Mouse (Mus musculus): ENCODE data around the gene Bcat2.

GRCm38 (mm10) chr7:45560843-45561623 lies 8.9 kb upstream of the Bcat2 start:
- peak; percentile 96 for TF ChIP-seq CTCF (IDR thresholded peaks at IDR 0.05)
- no peak for TF ChIP-seq EP300 (IDR thresholded peaks at IDR 0.05)
